Mouse (Mus musculus) liver, embryonic 12.5 days (tissue): Measurements from ENCODE around the gene Olfr1445. TPM values are rescaled to one million over a fixed set of nuclear protein-coding genes. Genes with fewer than 3 reads are reported as not detected.

ENCODE experiments used
- ATAC-seq: fragments of 200-750 bp; cut with Nextera tagmentation; 2 replicates; pipeline ENCODE4 v1.8.0; 2017; ENCODE audit warnings: moderate number of reproducible peaks, mild to moderate bottlenecking, moderate library complexity
- H3K27ac ChIP-seq: fragments of 300-500 bp; sonication (generic); 2 replicates; pipeline ENCODE4 v1.5.1; 2016; ENCODE audit warnings: mild to moderate bottlenecking
- H3K27me3 ChIP-seq: fragments of 300-500 bp; sonication (generic); replicated peaks from 2 replicates; pipeline ENCODE4 v1.6.1; 2016; ENCODE audit warnings: mild to moderate bottlenecking, moderate library complexity
- H3K36me3 ChIP-seq: fragments of 300-500 bp; sonication (generic); 2 replicates; pipeline ENCODE4 v1.6.1; 2016; ENCODE audit warnings: mild to moderate bottlenecking, moderate library complexity
- H3K4me1 ChIP-seq: fragments of 300-500 bp; sonication (generic); 2 replicates; pipeline ENCODE4 v1.6.1; 2016
- H3K4me2 ChIP-seq: fragments of 300-500 bp; sonication (generic); 2 replicates; pipeline ENCODE4 v1.6.1; 2016; ENCODE audit warnings: mild to moderate bottlenecking, moderate library complexity
- H3K4me3 ChIP-seq: fragments of 300-500 bp; sonication (generic); 2 replicates; pipeline ENCODE4 v1.5.1; 2016; ENCODE audit warnings: mild to moderate bottlenecking, moderate library complexity
- H3K9ac ChIP-seq: fragments of 300-500 bp; sonication (generic); 2 replicates; pipeline ENCODE4 v1.6.1; 2016; ENCODE audit warnings: mild to moderate bottlenecking, moderate library complexity
- H3K9me3 ChIP-seq: fragments of 300-500 bp; sonication (generic); replicated peaks from 2 replicates; pipeline ENCODE4 v1.6.1; 2016; ENCODE audit warnings: mild to moderate bottlenecking, moderate library complexity
- WGBS: fragments of 180-500 bp; shearing (Covaris S2); methylation state at CpG from one replicate; pipeline ENCODE4 v1.1.7; 2016; ENCODE audit not compliant: insufficient replicate concordance; 5-methylcytosine and 5-hydroxymethylcytosine counted together
- polyA plus RNA-seq: library from polyadenylated mRNA; unstranded; fragments of >200 nt; fragmentation: Nextera tagmentation; extraction: Ambion mirVana; gene quantifications from 2 replicates; pipeline ENCODE4 v1.2.1, GENCODE M21; 2016

Olfr1445 gene
- polyA plus RNA-seq: not detected in 2 replicates

- Histone ChIP-seq H3K27ac (no peak within 1 kb of the TSS), H3K4me3 (no peak within 1 kb of the TSS), H3K9me3 (no peaks in the 10 kb centered on the region), H3K4me2 (no peak within 1 kb of the TSS), H3K9ac (no peak within 1 kb of the TSS), H3K4me1 (no peaks in the 10 kb centered on the region), H3K36me3 (no peaks in the 10 kb centered on the region), H3K27me3 (no peaks in the 10 kb centered on the region)
- no peak for ATAC-seq
- WGBS: 55% methylated on average over 2 of the region's 2 CpGs
Observed at GRCm38 (mm10) chr19:12883555-12883954, at the start of gene Olfr1445. Olfr1445 (plus strand) TSS chr19:12883855.

- Histone ChIP-seq H3K4me3 (no peak overlapping the region), H3K27me3 (no peaks in the 10 kb centered on the region)
- 60% methylated on average over 1 of the region's 1 CpGs for WGBS
Observed at GRCm38 (mm10) chr19:12838507-12838906, 45.1 kb upstream of the Olfr1445 start.

GRCm38 (mm10) chr19:12846382-12846781 is 37.3 kb upstream of the Olfr1445 start, which contains the start of gene Gm5244:
Gm5244 (plus strand) TSS chr19:12846682.
- Histone ChIP-seq H3K36me3 (no peaks in the 10 kb centered on the region), H3K4me2 (no peak within 1 kb of the TSS), H3K9ac (no peak within 1 kb of the TSS), H3K4me3 (no peak within 1 kb of the TSS), H3K27ac (no peak within 1 kb of the TSS), H3K4me1 (no peaks in the 10 kb centered on the region), H3K9me3 (no peaks in the 10 kb centered on the region), H3K27me3 (no peaks in the 10 kb centered on the region)
- no peak for ATAC-seq

More at GRCm38 (mm10) chr19:12838507-12838906, 45.1 kb upstream of the Olfr1445 start:
- Histone ChIP-seq H3K9ac (no peak overlapping the region), H3K9me3 (no peaks in the 10 kb centered on the region), H3K4me2 (no peak overlapping the region), H3K4me1 (peaks cover 2% of the 10 kb centered on the region; the same call in 1 of the 2 replicates), H3K36me3 (no peaks in the 10 kb centered on the region), H3K27ac (no peak overlapping the region)
- no peak for ATAC-seq

GRCm38 (mm10) chr19:12856983-12857382 is 26.7 kb upstream of the Olfr1445 start, which contains the start of gene Olfr1444:
Olfr1444 (plus strand) TSS chr19:12857283.
- Histone ChIP-seq H3K4me3 (no peak within 1 kb of the TSS), H3K4me1 (no peaks in the 10 kb centered on the region), H3K27ac (no peak within 1 kb of the TSS), H3K4me2 (no peak within 1 kb of the TSS), H3K36me3 (no peaks in the 10 kb centered on the region), H3K27me3 (no peaks in the 10 kb centered on the region), H3K9ac (no peak within 1 kb of the TSS), H3K9me3 (no peaks in the 10 kb centered on the region)
- WGBS: 50% methylated on average over 1 of the region's 1 CpGs
- ATAC-seq: no peak

GRCm38 (mm10) chr19:12893424-12893823 is 9.8 kb downstream of the Olfr1445 start, which contains the start of gene Olfr1446:
Olfr1446 (minus strand) TSS chr19:12893524.
- 52% methylated on average over 1 of the region's 1 CpGs for WGBS
- Histone ChIP-seq H3K27ac (no peak within 1 kb of the TSS), H3K4me2 (no peak within 1 kb of the TSS), H3K27me3 (no peaks in the 10 kb centered on the region), H3K36me3 (no peaks in the 10 kb centered on the region), H3K9me3 (no peaks in the 10 kb centered on the region), H3K4me1 (no peaks in the 10 kb centered on the region), H3K4me3 (no peak within 1 kb of the TSS), H3K9ac (no peak within 1 kb of the TSS)
- ATAC-seq: no peak

- H3K27me3 ChIP-seq: no peaks in the 10 kb centered on the region
- WGBS: 82% methylated on average over 1 of the region's 1 CpGs
- no peaks in the 10 kb centered on the region for H3K36me3 ChIP-seq
- no peak for ATAC-seq
- H3K27ac ChIP-seq: no peak within 1 kb of the TSS
- no peaks in the 10 kb centered on the region for H3K9me3 ChIP-seq
- no peak within 1 kb of the TSS for H3K9ac ChIP-seq
- H3K4me3 ChIP-seq: no peak within 1 kb of the TSS
- no peak within 1 kb of the TSS for H3K4me2 ChIP-seq
- H3K4me1 ChIP-seq: no peaks in the 10 kb centered on the region
Observed at GRCm38 (mm10) chr19:12903643-12904042, 20.0 kb downstream of the Olfr1445 start, which contains the start of gene Olfr1447. Olfr1447 (minus strand) TSS chr19:12903743.

GRCm38 (mm10) chr19:12924319-12924718 is 40.7 kb downstream of the Olfr1445 start, which contains the start of gene Olfr1448:
Olfr1448 (minus strand) TSS chr19:12924419.
- Histone ChIP-seq H3K9me3 (no peaks in the 10 kb centered on the region), H3K4me2 (no peak within 1 kb of the TSS), H3K9ac (no peak within 1 kb of the TSS), H3K27ac (no peak within 1 kb of the TSS), H3K27me3 (no peaks in the 10 kb centered on the region), H3K36me3 (no peaks in the 10 kb centered on the region), H3K4me1 (no peaks in the 10 kb centered on the region), H3K4me3 (no peak within 1 kb of the TSS)
- WGBS: 51% methylated on average over 1 of the region's 1 CpGs
- no peak for ATAC-seq

- H3K4me3 ChIP-seq: no peak within 1 kb of the TSS
- H3K9ac ChIP-seq: no peak within 1 kb of the TSS
- H3K27ac ChIP-seq: no peak within 1 kb of the TSS
- no peaks in the 10 kb centered on the region for H3K27me3 ChIP-seq
- no peaks in the 10 kb centered on the region for H3K4me1 ChIP-seq
- ATAC-seq: no peak
- no peaks in the 10 kb centered on the region for H3K9me3 ChIP-seq
- no peak within 1 kb of the TSS for H3K4me2 ChIP-seq
- H3K36me3 ChIP-seq: no peaks in the 10 kb centered on the region
Observed at GRCm38 (mm10) chr19:12930540-12930939, 46.9 kb downstream of the Olfr1445 start, which contains the start of gene Olfr1449. Olfr1449 (plus strand) TSS chr19:12930840.

Other genes starting within 250 kb of the Olfr1445 start
- gene Olfr1442, start 213.4 kb upstream of the Olfr1445 start, polyA plus RNA-seq: not detected in 2 replicates
- gene Olfr1443, start 205.7 kb upstream of the Olfr1445 start, polyA plus RNA-seq: not detected in 2 replicates
- gene Keg1, start 188.1 kb upstream of the Olfr1445 start, polyA plus RNA-seq: 0.38 and 0.44 TPM in 2 replicates
- gene Cntf, start 118.2 kb upstream of the Olfr1445 start, polyA plus RNA-seq: 1.0 and 1.1 TPM in 2 replicates
- 11.6 and 12.4 TPM in 2 replicates for gene Zfp91, start 87.7 kb upstream of the Olfr1445 start, polyA plus RNA-seq
- gene Lpxn, start 87.7 kb upstream of the Olfr1445 start, polyA plus RNA-seq: 1.3 and 1.4 TPM in 2 replicates
- not detected in 2 replicates for gene Gm5244, start 37.2 kb upstream of the Olfr1445 start, polyA plus RNA-seq
- not detected in 2 replicates for gene Olfr1444, start 26.6 kb upstream of the Olfr1445 start, polyA plus RNA-seq
- gene Olfr1446, start 9.7 kb downstream of the Olfr1445 start, polyA plus RNA-seq: not detected in 2 replicates
- gene Olfr1447, start 19.9 kb downstream of the Olfr1445 start, polyA plus RNA-seq: not detected in 2 replicates
- gene Olfr1448, start 40.6 kb downstream of the Olfr1445 start, polyA plus RNA-seq: not detected in 2 replicates
- gene Olfr1449, start 47.0 kb downstream of the Olfr1445 start, polyA plus RNA-seq: not detected in 2 replicates
- gene Olfr1450, start 66.4 kb downstream of the Olfr1445 start, polyA plus RNA-seq: not detected in 2 replicates
- not detected in 2 replicates for gene Olfr1451, start 111.2 kb downstream of the Olfr1445 start, polyA plus RNA-seq
- gene Olfr1453, start 144.5 kb downstream of the Olfr1445 start, polyA plus RNA-seq: not detected in 2 replicates
- gene Olfr1454, start 176.8 kb downstream of the Olfr1445 start, polyA plus RNA-seq: not detected in 2 replicates
- not detected in 2 replicates for gene Olfr1457, start 214.0 kb downstream of the Olfr1445 start, polyA plus RNA-seq
- not detected in 2 replicates for gene Olfr1458, start 222.9 kb downstream of the Olfr1445 start, polyA plus RNA-seq